ENCODE assay signal across 7 mouse cellular contexts in the genomic region with DNA sequence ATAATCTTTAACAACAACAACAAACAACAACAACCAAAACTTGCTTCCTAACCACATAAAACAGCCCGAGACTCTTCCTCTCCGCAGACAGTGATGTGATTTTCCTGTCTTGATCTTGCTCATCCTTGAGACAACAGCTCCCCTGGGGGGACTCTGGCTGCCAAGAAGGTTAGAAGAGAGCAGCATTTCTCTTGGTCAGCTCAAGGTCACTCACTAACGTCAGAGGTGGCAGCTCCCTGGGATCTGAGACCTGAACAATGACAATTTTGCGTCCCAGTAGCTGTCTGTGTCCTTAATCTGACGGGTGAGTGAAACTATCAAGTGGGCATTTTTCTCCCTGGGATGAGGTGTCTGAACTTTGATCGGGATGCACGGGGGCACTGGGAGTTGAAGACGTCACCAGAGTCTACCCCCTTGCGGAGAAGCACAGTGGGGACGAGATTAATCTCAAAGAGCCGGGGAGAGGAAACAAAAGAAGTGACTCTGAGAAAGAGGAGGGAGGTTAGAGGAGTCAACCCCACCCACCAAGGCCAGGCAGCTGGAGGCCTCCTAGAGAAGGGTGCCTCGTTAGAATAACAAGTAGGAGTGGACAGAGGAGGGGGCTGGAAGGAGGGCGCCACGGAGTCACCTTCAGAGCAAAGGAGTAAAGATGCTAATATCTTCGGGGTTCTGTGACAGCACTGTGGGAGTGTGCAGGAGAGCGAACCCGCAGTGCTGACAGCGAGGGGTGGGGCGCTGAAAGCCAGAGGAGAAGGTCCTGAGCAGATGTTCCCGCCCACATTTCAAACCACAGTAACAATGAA.
DNase-seq lines count a peak whose midpoint lies in the region; ATAC-seq lines count a peak whose summit lies in the region.

No protein-coding gene starts in this region.

- H3K4me3 ChIP-seq in embryonic facial prominence, embryonic 10.5 days = peak overlapping the region; percentile 54
- H3K4me3 ChIP-seq in hindbrain, embryonic 13.5 days = peak overlapping the region; percentile 40
- peak overlapping the region; percentile 29 for H3K4me3 ChIP-seq in liver, embryonic 12.5 days
- peak overlapping the region; percentile 34 for H3K4me3 ChIP-seq in neural tube, embryonic 11.5 days (ENCODE audit: low read depth, low read length)

- WGBS in embryonic facial prominence, embryonic 10.5 days = under 1% methylated on average over 20 of the region's 20 CpGs
- under 1% methylated on average over 20 of the region's 20 CpGs for WGBS in hindbrain, embryonic 13.5 days
- 3% methylated on average over 20 of the region's 20 CpGs for WGBS in liver, embryonic 12.5 days (ENCODE audit: insufficient replicate concordance)
- 1% methylated on average over 20 of the region's 20 CpGs for WGBS in neural tube, embryonic 11.5 days

- peak; percentile 42 for ATAC-seq in CD4-positive, CD25-positive, alpha-beta regulatory T cell, adult 4 months
- peak; percentile 59 for ATAC-seq in hindbrain, embryonic 13.5 days (ENCODE audit: low FRiP score)
- peak; percentile 47 for ATAC-seq in liver, embryonic 12.5 days
- ATAC-seq in neural tube, embryonic 11.5 days (ENCODE audit: insufficient read depth, low FRiP score, low TSS enrichment) = peak; percentile 77

- no peaks in the 10 kb centered on the region for H3K9me3 ChIP-seq in embryonic facial prominence, embryonic 10.5 days
- H3K9me3 ChIP-seq in hindbrain, embryonic 13.5 days = no peaks in the 10 kb centered on the region
- H3K9me3 ChIP-seq in liver, embryonic 12.5 days (replicated peaks) = no peaks in the 10 kb centered on the region
- no peaks in the 10 kb centered on the region for H3K9me3 ChIP-seq in neural tube, embryonic 11.5 days (ENCODE audit: control insufficient read depth, low read length)

- H3K4me1 ChIP-seq in embryonic facial prominence, embryonic 10.5 days = peaks cover 21% of the 10 kb centered on the region
- H3K4me1 ChIP-seq in hindbrain, embryonic 13.5 days (replicated peaks) = peaks cover 14% of the 10 kb centered on the region
- peaks cover 4% of the 10 kb centered on the region; the same call in 1 of the 2 replicates for H3K4me1 ChIP-seq in liver, embryonic 12.5 days
- 0 out of 2 replicates have a peak, but pooled peaks cover 2% of the 10 kb centered on the region for H3K4me1 ChIP-seq in neural tube, embryonic 11.5 days (ENCODE audit: control insufficient read depth, insufficient read depth, low read length)

- no peaks in the 10 kb centered on the region for H3K36me3 ChIP-seq in embryonic facial prominence, embryonic 10.5 days (replicated peaks)
- no peaks in the 10 kb centered on the region for H3K36me3 ChIP-seq in hindbrain, embryonic 13.5 days
- no peaks in the 10 kb centered on the region for H3K36me3 ChIP-seq in liver, embryonic 12.5 days
- H3K36me3 ChIP-seq in neural tube, embryonic 11.5 days (ENCODE audit: control insufficient read depth, insufficient read depth, low read length) = no peaks in the 10 kb centered on the region

- peak; percentile 20 for DNase-seq in MEL-GATA-1-ER (ENCODE audit: extremely low read depth, low read depth)
- peak; percentile 38 for DNase-seq in embryonic facial prominence, embryonic 10.5 days (ENCODE audit: low spot score)
- peak; percentile 54 for DNase-seq in neural tube, embryonic 11.5 days (ENCODE audit: low spot score)
- DNase-seq in left cerebral cortex, adult 8-10 months (ENCODE audit: low spot score in 2 of 2) = no peak

- peaks cover 55% of the 10 kb centered on the region for H3K27me3 ChIP-seq in embryonic facial prominence, embryonic 10.5 days (replicated peaks; ENCODE audit: low read depth, poor library complexity, severe bottlenecking)
- peaks cover under 1% of the 10 kb centered on the region; the same call in 1 of the 2 replicates for H3K27me3 ChIP-seq in hindbrain, embryonic 13.5 days
- H3K27me3 ChIP-seq in liver, embryonic 12.5 days (replicated peaks) = peaks cover 34% of the 10 kb centered on the region
- no peaks in the 10 kb centered on the region for H3K27me3 ChIP-seq in neural tube, embryonic 11.5 days (ENCODE audit: control insufficient read depth, insufficient read depth, low read length)

- H3K9ac ChIP-seq in hindbrain, embryonic 13.5 days = peak overlapping the region; percentile 76
- H3K9ac ChIP-seq in liver, embryonic 12.5 days = no peak overlapping the region
- peak overlapping the region; percentile 57 for H3K9ac ChIP-seq in neural tube, embryonic 11.5 days (ENCODE audit: low read length)

- peak overlapping the region; percentile 82 for H3K4me2 ChIP-seq in hindbrain, embryonic 13.5 days
- H3K4me2 ChIP-seq in liver, embryonic 12.5 days = peak overlapping the region; percentile 61
- H3K4me2 ChIP-seq in neural tube, embryonic 11.5 days (ENCODE audit: low read depth) = peak overlapping the region; percentile 85

- peak overlapping the region; percentile 32; the same call in 1 of the 2 replicates for H3K27ac ChIP-seq in embryonic facial prominence, embryonic 10.5 days (replicated peaks)
- peak overlapping the region; percentile 92 for H3K27ac ChIP-seq in hindbrain, embryonic 13.5 days
- no peak overlapping the region for H3K27ac ChIP-seq in liver, embryonic 12.5 days
- H3K27ac ChIP-seq in neural tube, embryonic 11.5 days (ENCODE audit: low read depth, low read length) = peak overlapping the region; percentile 54

Comparison
In these comparisons a context has a peak if more than half of its experiments do, and no peak if none do; other contexts are left out.
1. DNase-seq: peak in MEL-GATA-1-ER (single experiment), embryonic facial prominence, embryonic 10.5 days (single experiment) and neural tube, embryonic 11.5 days (single experiment); none in left cerebral cortex, adult 8-10 months (0 of 2).
2. Peak in every context shown above with its lines, with median percentiles within 50 percentile points of each other: ATAC-seq, H3K4me3 ChIP-seq and H3K4me2 ChIP-seq.